Mouse (Mus musculus) left cerebral cortex, postnatal 36 days (tissue): ENCODE measurements around the gene Gatb. TPM values are rescaled to one million over a fixed set of nuclear protein-coding genes. Genes with fewer than 3 reads are reported as not detected.

Experiments used
- DNase-seq, 2 experiments: peaks; one replicate each; pipeline ENCODE4 v3.0.0; 2021 to 2022; ENCODE audit warnings: low spot score in 2 of 2, mixed read lengths in 1 of 2
- intact Hi-C: fragments of 180-260 bp; cut with DNase I; formaldehyde crosslinking; loops from one replicate; pipeline ENCODE4 v1.15.1; 2025
- total RNA-seq, 2 experiments: library from RNA; stranded (reverse); gene quantifications; 2 replicates each; pipeline ENCODE4 v1.2.3; 2021

Gatb gene
- total RNA-seq, 2 experiments from 2014 or later = 21.9 to 23.5 TPM

GRCm38 (mm10) chr3:85644814-85645213 is 70.9 kb downstream of the Gatb start:
- intact Hi-C loops = no loop called here
- no peak for DNase-seq

- intact Hi-C loops = no loop called here
- DNase-seq = no peak
These were observed 71.6 kb downstream of the Gatb start for GRCm38 (mm10) chr3:85645517-85646004.

DNA sequence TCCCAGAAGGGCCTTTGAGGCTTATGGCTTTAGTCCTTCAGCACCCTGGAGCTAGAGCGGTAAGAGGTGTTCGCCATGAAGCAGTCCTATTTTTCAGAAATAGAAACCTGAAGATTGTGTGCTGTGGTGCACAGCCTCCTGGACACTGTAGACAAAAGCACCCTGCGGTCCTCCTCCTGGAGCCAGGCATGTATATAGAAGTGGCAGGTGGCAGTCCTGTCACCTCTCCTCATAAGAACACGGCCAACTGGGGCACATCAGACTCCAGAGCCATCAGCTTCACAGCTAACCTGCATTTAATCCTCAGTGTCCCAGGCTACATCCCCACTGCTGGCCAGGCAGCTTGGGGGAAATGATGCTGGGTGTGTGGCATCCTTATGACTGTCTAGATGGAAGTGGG is 75.3 kb downstream of the Gatb start:
- intact Hi-C loops = no loop called here

DNA sequence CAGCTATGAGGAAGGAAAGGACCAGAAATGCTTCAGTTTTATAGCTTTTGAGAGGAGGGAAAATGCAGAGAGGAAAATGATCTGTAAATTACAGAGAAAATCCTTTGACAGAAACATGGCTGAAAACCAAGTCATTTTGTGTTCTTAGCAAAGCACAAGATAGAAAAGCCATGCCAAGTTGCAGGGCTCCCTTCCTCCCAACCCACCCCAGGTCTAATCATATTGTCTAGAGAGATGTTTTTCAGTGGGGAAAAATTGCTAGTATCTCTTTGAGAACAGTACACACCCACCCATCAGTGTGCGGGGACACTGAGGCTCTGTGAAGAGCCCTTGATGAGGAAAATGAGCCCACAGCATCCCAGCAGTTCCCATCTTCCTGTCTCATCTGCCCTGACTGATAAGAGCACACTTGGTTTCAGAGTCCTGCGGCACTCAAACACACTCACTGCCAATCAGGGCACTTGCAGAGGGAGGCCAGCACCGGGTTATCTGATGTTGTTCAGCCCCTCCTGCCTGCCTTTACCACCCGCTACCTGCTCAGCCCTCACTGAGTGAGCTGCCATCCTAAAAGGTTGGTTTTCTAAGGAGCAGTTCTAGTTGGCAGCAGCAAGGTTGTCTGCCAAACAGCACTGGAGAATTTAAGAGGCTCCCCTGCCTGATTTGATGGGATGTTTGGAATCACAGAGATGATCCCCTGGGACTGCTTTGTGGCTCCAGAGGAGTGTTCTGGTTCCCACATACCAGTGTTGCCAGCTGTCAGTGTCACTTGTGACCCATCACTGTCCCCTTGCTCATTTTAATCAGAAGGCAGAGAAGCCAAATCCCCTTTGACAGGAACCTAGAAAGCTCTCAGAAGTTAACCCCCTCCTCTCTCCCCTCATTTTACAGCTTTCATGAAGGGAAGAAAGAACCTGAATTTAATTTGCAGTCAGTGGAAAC is 79.1 kb downstream of the Gatb start:
- intact Hi-C loops = no loop called here
- DNase-seq = no peak

More for the DNA sequence above, 75.3 kb downstream of the Gatb start:
- no peak for DNase-seq

- DNase-seq = no peak
- intact Hi-C loops = no loop called here
These were observed 81.6 kb downstream of the Gatb start for GRCm38 (mm10) chr3:85655538-85655937.

- DNase-seq = no peak
- intact Hi-C loops = loop anchor here (5.0 kb wide), 1 partner anchor 72 kb away; no protein-coding TSS in a partner anchor
These were observed 85.8 kb downstream of the Gatb start for GRCm38 (mm10) chr3:85659681-85660080.

- peak in 1 of 2 experiments; percentile 72 for DNase-seq
These were observed 88.3 kb downstream of the Gatb start for GRCm38 (mm10) chr3:85661926-85662813.

GRCm38 (mm10) chr3:85663826-85664225 is 89.9 kb downstream of the Gatb start:
- intact Hi-C loops = loop anchor here (5.0 kb wide), 1 partner anchor 77 kb away; no protein-coding TSS in a partner anchor
- no peak for DNase-seq

More at GRCm38 (mm10) chr3:85661926-85662813, 88.3 kb downstream of the Gatb start:
- intact Hi-C loops = loop anchor here (5.0 kb wide), 1 partner anchor 75 kb away; no protein-coding TSS in a partner anchor

GRCm38 (mm10) chr3:85664591-85665171 is 90.8 kb downstream of the Gatb start:
- intact Hi-C loops = loop anchor here (5.0 kb wide), 1 partner anchor 77 kb away; no protein-coding TSS in a partner anchor
- peak; percentile 76 to 78 for DNase-seq

- DNase-seq = no peak
- intact Hi-C loops = no loop called here
These were observed 92.2 kb downstream of the Gatb start for GRCm38 (mm10) chr3:85666166-85666565.

GRCm38 (mm10) chr3:85666736-85667135 is 92.8 kb downstream of the Gatb start:
- intact Hi-C loops = no loop called here
- DNase-seq = no peak

DNA sequence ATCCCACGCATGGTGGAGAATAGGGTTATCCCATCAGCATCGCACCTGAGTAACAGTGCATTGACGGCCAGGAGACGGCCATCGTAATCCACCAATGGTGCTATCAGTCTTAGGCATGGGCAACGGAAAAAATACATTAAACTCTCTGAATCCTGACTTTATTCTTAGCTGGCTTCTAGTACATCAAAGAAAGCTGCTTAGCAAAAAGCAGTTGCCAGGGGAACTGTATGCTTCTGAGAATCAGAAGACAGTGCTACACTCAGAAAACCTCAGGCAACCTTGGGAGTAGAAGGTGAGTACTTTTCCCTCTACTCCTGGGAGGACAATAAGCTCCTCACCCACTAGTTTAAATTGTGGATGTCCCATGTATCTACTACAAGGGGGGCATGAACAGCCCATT is 93.8 kb downstream of the Gatb start:
- intact Hi-C loops = no loop called here

GRCm38 (mm10) chr3:85669844-85670243 is 95.9 kb downstream of the Gatb start:
- intact Hi-C loops = no loop called here
- DNase-seq = no peak

More for the DNA sequence above, 93.8 kb downstream of the Gatb start:
- DNase-seq = no peak

DNA sequence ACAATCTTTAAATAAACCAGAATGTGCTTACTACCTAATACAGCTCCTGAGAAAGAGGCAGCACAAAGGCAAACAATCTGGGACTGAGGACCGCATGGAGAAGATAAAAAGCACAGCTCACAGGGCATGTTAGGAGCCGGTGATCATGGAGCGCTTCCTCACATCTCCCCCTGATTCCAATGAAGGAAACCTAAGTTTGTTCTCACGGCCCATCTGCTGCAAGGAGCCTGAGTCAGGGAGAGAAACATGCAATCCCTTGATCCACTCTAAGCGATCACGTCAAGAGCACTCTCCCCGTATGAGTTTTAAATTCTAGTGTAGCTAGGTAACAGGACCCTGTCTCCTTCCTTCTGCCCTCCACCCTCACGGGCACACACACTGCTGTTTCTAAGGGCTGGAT is 103.2 kb downstream of the Gatb start:
- DNase-seq = no peak
- intact Hi-C loops = no loop called here

DNA sequence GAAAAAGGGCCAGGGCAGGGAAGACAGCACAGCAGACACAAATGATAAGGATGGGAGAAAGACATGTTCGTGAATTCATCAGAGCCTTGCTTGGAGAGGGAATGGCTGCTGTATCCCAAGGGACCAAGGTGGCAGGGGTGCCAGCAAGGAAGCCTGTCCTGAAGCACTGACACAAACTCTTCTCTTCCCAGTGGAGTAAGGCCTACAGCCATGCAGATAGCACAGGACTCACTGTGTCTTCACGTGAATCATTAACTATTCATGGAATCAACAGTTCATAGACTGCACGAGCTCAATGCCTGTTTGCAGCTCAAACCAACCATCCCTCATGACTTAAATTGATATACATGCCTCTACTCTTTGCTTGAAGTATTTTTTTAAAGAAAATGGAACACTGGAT is 104.0 kb downstream of the Gatb start:
- DNase-seq = no peak
- intact Hi-C loops = no loop called here

DNA sequence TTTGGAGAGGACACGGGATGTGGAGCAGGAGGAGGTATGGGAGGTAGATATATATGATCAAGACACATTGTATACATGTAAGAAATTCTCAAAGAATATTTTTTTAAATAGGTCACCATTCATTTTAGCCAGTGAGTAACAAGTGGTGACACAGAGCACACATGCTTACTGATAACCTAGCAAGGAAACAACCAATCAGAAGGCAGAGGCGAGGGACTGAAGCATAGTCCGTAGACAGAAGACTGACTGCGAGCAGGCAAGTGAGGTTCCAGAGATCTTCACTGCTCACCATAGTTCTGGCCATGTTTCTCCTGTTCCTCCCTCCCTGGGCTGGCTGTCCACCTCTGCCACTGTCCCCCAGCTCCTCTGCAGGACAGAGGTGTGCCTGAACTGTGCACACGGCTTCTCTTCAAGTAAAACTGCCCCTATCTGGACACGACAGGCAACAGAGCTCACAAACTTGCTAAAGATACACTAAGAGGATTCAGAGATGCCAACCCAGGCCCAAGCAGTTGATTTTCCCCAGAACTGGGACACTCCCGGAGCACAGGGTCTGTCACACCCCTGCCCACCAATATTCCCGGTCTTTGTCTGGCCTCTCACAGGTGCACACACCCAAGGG is 105.5 kb downstream of the Gatb start:
- intact Hi-C loops = no loop called here
- no peak for DNase-seq

- intact Hi-C loops = no loop called here
- no peak for DNase-seq
These were observed 106.0 kb downstream of the Gatb start for GRCm38 (mm10) chr3:85679960-85680359.

GRCm38 (mm10) chr3:85681136-85681535 is 107.2 kb downstream of the Gatb start:
- intact Hi-C loops = no loop called here

GRCm38 (mm10) chr3:85683618-85684017 is 109.7 kb downstream of the Gatb start:
- peak in 1 of 2 experiments; percentile 32 for DNase-seq
- intact Hi-C loops = no loop called here

More at GRCm38 (mm10) chr3:85681136-85681535, 107.2 kb downstream of the Gatb start:
- DNase-seq = no peak
